Comparison of ENCODE assay signal across 8 mouse cellular contexts in the genomic region with DNA sequence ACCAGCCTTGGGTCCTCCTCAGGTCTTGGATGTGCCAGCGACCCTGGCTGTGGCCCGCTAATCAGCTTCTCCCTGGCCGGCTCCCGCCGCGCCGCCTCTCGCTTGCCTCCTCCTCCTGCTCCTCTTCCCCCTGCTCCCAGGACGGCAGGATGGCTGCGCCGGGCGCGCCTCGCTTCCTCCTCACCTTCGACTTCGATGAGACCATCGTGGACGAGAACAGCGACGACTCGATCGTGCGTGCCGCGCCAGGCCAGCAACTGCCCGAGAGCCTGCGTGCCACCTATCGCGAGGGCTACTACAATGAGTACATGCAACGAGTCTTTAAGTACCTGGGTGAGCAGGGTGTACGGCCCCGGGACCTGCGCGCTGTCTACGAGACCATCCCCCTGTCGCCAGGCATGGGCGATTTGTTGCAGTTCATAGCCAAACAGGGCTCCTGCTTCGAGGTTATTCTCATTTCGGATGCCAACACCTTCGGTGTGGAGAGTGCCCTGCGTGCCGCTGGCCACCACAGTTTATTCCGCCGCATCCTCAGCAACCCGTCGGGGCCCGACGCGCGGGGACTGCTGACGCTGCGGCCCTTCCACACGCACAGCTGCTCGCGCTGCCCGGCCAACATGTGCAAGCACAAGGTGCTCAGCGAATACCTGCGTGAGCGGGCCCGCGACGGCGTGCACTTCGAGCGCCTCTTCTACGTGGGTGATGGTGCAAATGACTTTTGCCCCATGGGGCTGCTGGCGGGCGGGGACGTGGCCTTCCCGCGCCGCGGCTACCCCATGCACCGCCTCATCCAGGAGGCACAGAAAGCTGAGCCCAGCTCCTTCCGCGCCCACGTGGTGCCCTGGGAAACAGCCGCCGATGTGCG. TPM values are rescaled to one million over a fixed set of nuclear protein-coding genes. Genes with fewer than 3 reads are reported as not detected.
DNase-seq lines count a peak whose midpoint lies in the region; ATAC-seq and TF ChIP-seq lines count a peak whose summit lies in the region.

No protein-coding gene starts in this region.

- intact Hi-C loops in heart, postnatal 25 days (cut with DNase I): no loop called here

- H3K4me1 ChIP-seq in heart, postnatal 0 days (ENCODE audit: control insufficient read depth, insufficient read depth): peaks cover 26% of the 10 kb centered on the region
- peaks cover 87% of the 10 kb centered on the region for H3K4me1 ChIP-seq in liver, embryonic 15.5 days (replicated peaks)
- H3K4me1 ChIP-seq in stomach, postnatal 0 days (replicated peaks; ENCODE audit: control insufficient read depth, insufficient read depth): peaks cover 5% of the 10 kb centered on the region

- peak; percentile 93 for DNase-seq in heart, adult 11 months
- no peak for DNase-seq in heart, postnatal 25 days (ENCODE audit: low spot score)
- peak; percentile 70 for DNase-seq in R1 (ENCODE audit: low read depth, low spot score)
- no peak for DNase-seq in heart, postnatal 0 days (ENCODE audit: low spot score)
- no peak for DNase-seq in stomach, postnatal 0 days (ENCODE audit: low spot score)
- no peak for DNase-seq in adipocyte (ENCODE audit: low spot score)
- DNase-seq in cerebellum, adult 9-10 months: no peak

- TF ChIP-seq EP300 in heart, postnatal 0 days (IDR thresholded peaks at IDR 0.05; ENCODE audit: low read depth): no peak
- TF ChIP-seq EP300 in stomach, postnatal 0 days (optimal IDR thresholded peaks at IDR 0.05): no peak

- no peaks in the 10 kb centered on the region for H3K9me3 ChIP-seq in heart, postnatal 0 days (replicated peaks; ENCODE audit: control insufficient read depth, low read length)
- no peaks in the 10 kb centered on the region for H3K9me3 ChIP-seq in liver, embryonic 15.5 days (replicated peaks)
- H3K9me3 ChIP-seq in stomach, postnatal 0 days (ENCODE audit: control insufficient read depth, low read length): no peaks in the 10 kb centered on the region

- peak overlapping the region; percentile 32 for H3K4me3 ChIP-seq in heart, postnatal 0 days (ENCODE audit: low read depth, low read length)
- H3K4me3 ChIP-seq in liver, embryonic 15.5 days (replicated peaks): peak overlapping the region; percentile 38
- peak overlapping the region; percentile 35 for H3K4me3 ChIP-seq in stomach, postnatal 0 days (ENCODE audit: low read depth, low read length)

- H3K27me3 ChIP-seq in heart, postnatal 0 days (ENCODE audit: control insufficient read depth, insufficient read depth, low read length): peaks cover 38% of the 10 kb centered on the region
- H3K27me3 ChIP-seq in liver, embryonic 15.5 days: peaks cover 84% of the 10 kb centered on the region
- H3K27me3 ChIP-seq in stomach, postnatal 0 days (ENCODE audit: control insufficient read depth, insufficient read depth, low read length): peaks cover 14% of the 10 kb centered on the region; the same call in 1 of the 2 replicates

- 21% methylated on average over 80 of the region's 80 CpGs for WGBS in heart, postnatal 0 days
- 4% methylated on average over 80 of the region's 80 CpGs for WGBS in liver, embryonic 15.5 days (ENCODE audit: insufficient replicate concordance)
- 6% methylated on average over 80 of the region's 80 CpGs for WGBS in stomach, postnatal 0 days

- TF ChIP-seq CTCF in heart, postnatal 0 days (IDR thresholded peaks at IDR 0.05; ENCODE audit: low read depth): no peak
- no peak for TF ChIP-seq CTCF in stomach, postnatal 0 days (IDR thresholded peaks at IDR 0.05; ENCODE audit: low read depth)

- no peak overlapping the region for H3K27ac ChIP-seq in heart, postnatal 0 days (ENCODE audit: low read depth)
- H3K27ac ChIP-seq in liver, embryonic 15.5 days (replicated peaks): no peak overlapping the region
- no peak overlapping the region for H3K27ac ChIP-seq in stomach, postnatal 0 days (replicated peaks)

- no peak for ATAC-seq in heart, postnatal 0 days (ENCODE audit: insufficient read depth, low read depth)
- no peak for ATAC-seq in liver, embryonic 15.5 days (ENCODE audit: insufficient read depth)
- ATAC-seq in stomach, postnatal 0 days (ENCODE audit: low FRiP score, low TSS enrichment): peak; percentile 14; the same call in 1 of the 2 replicates

- peak overlapping the region; percentile 47 for H3K4me2 ChIP-seq in heart, postnatal 0 days (ENCODE audit: low read depth, low read length)
- H3K4me2 ChIP-seq in liver, embryonic 15.5 days: peak overlapping the region; percentile 61
- peak overlapping the region; percentile 49 for H3K4me2 ChIP-seq in stomach, postnatal 0 days (replicated peaks; ENCODE audit: low read depth)

- H3K9ac ChIP-seq in heart, postnatal 0 days (replicated peaks; ENCODE audit: low read depth, low read length): no peak overlapping the region
- peak overlapping the region; percentile 19; the same call in 1 of the 2 replicates for H3K9ac ChIP-seq in liver, embryonic 15.5 days
- H3K9ac ChIP-seq in stomach, postnatal 0 days (ENCODE audit: low read length): peak overlapping the region; percentile 31; the same call in 1 of the 2 replicates

- peaks cover 21% of the 10 kb centered on the region for H3K36me3 ChIP-seq in heart, postnatal 0 days (replicated peaks; ENCODE audit: control insufficient read depth, insufficient read depth, low read length)
- H3K36me3 ChIP-seq in liver, embryonic 15.5 days (replicated peaks): peaks cover 16% of the 10 kb centered on the region
- H3K36me3 ChIP-seq in stomach, postnatal 0 days (ENCODE audit: control insufficient read depth, insufficient read depth, low read length): 0 out of 2 replicates have a peak, but pooled peaks cover 2% of the 10 kb centered on the region

RNA-seq across cellular contexts. Expression of a gene that starts 6.3 kb away (rescaled TPM):
- total RNA-seq in heart, postnatal 25 days (2021): 100 to 1,000 TPM; 174 to 181 TPM
- total RNA-seq in heart, postnatal 0 days (2014; rRNA removed; ENCODE audit: low replicate concordance): 45.0 and 46.6 TPM in 2 replicates
- polyA plus RNA-seq in heart, postnatal 0 days (2015; fragmentation: Nextera tagmentation; extraction: Ambion mirVana): 6.7 and 7.9 TPM in 2 replicates
- polyA plus RNA-seq in liver, embryonic 15.5 days (2015; fragmentation: Nextera tagmentation; extraction: Ambion mirVana): 6.4 and 7.1 TPM in 2 replicates
- polyA plus RNA-seq in stomach, postnatal 0 days (2015; fragmentation: Nextera tagmentation; extraction: Ambion mirVana): 0.40 and 0.45 TPM in 2 replicates

RNA-seq across cellular contexts. Expression of a gene that starts 6.4 kb away (rescaled TPM):
- 10 to 100 TPM; 20.6 to 21.9 TPM for total RNA-seq in heart, postnatal 25 days (2021)
- total RNA-seq in heart, postnatal 0 days (2014; rRNA removed; ENCODE audit: low replicate concordance): 0.66 and 26.8 TPM in 2 replicates
- 38.7 and 40.1 TPM in 2 replicates for polyA plus RNA-seq in heart, postnatal 0 days (2015; fragmentation: Nextera tagmentation; extraction: Ambion mirVana)
- 20.1 and 22.1 TPM in 2 replicates for polyA plus RNA-seq in liver, embryonic 15.5 days (2015; fragmentation: Nextera tagmentation; extraction: Ambion mirVana)
- polyA plus RNA-seq in stomach, postnatal 0 days (2015; fragmentation: Nextera tagmentation; extraction: Ambion mirVana): 11.1 and 12.5 TPM in 2 replicates

RNA-seq across cellular contexts. Expression of a gene that starts 11.6 kb away (rescaled TPM):
- 10 to 100 TPM in 1 of 2 experiments, 1 to 10 TPM in 1; 8.8 to 10.4 TPM for total RNA-seq in heart, postnatal 25 days (2021)
- 11.4 and 13.4 TPM in 2 replicates for total RNA-seq in heart, postnatal 0 days (2014; rRNA removed; ENCODE audit: low replicate concordance)
- polyA plus RNA-seq in heart, postnatal 0 days (2015; fragmentation: Nextera tagmentation; extraction: Ambion mirVana): 13.3 and 14.3 TPM in 2 replicates
- polyA plus RNA-seq in liver, embryonic 15.5 days (2015; fragmentation: Nextera tagmentation; extraction: Ambion mirVana): 6.9 and 7.0 TPM in 2 replicates
- 3.6 and 4.2 TPM in 2 replicates for polyA plus RNA-seq in stomach, postnatal 0 days (2015; fragmentation: Nextera tagmentation; extraction: Ambion mirVana)

Comparison
In these comparisons a context has a peak if more than half of its experiments do, and no peak if none do; other contexts are left out.
1. DNase-seq: peak in heart, adult 11 months (single experiment) and R1 (single experiment); none in heart, postnatal 25 days (single experiment), heart, postnatal 0 days (single experiment), stomach, postnatal 0 days (single experiment), adipocyte (single experiment) and cerebellum, adult 9-10 months (single experiment).
2. Peak in every context shown above with its lines, with median percentiles within 50 percentile points of each other: H3K4me2 ChIP-seq and H3K4me3 ChIP-seq.